Mouse (Mus musculus) olfactory bulb, adult 2 months (tissue): ENCODE results near the gene Sh2d1a.

Source experiments
- CTCF ChIP-seq: fragments of 200-500 bp; IDR thresholded peaks from 2 replicates; pipeline ENCODE4 v1.5.1; 2012; ENCODE audit warnings: low read depth, mild to moderate bottlenecking, low read length, moderate library complexity; ENCODE audit not compliant: insufficient read depth
- POLR2A ChIP-seq: fragments of 200-500 bp; IDR thresholded peaks from 2 replicates; pipeline ENCODE4 v1.6.1; 2012; ENCODE audit warnings: mild to moderate bottlenecking, low read depth, low read length, moderate library complexity; ENCODE audit not compliant: insufficient read depth

DNA sequence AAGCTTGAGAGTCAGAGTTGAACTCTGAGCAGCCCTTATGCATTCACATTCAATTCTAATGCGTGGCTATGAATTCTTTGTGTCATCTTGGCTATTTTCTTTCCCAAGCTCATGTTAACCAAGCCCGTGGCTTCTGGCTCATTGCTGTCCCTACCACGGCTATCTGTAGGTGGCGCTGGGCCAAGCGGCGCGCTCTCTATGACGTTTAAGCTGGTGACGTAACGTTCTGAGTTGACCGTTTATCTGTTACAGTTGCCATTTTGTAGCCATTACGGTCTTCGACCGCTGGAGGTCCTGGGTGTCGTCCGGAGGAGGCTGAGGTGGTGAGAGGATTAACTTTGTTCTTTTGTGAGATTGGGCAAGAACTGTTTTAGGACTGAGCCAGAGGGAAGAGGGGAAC is 12.8 kb upstream of the Sh2d1a start, which contains the start of gene Tex13c2:
- no peak for TF ChIP-seq POLR2A
- TF ChIP-seq CTCF, result no peak
